Mouse (Mus musculus) spleen, adult 2 months (tissue): Measurements from ENCODE around the gene Clcn6.

Experiments used
- CTCF ChIP-seq: fragments of 200-500 bp; IDR thresholded peaks from 2 replicates; pipeline ENCODE4 v1.5.1; 2011; ENCODE audit warnings: mild to moderate bottlenecking, inconsistent platforms; ENCODE audit not compliant: insufficient read depth, insufficient read length, insufficient replicate concordance; ENCODE audit errors: extremely low read depth
- POLR2A ChIP-seq: fragments of 200-500 bp; IDR thresholded peaks from 2 replicates; pipeline ENCODE4 v1.6.1; 2011; ENCODE audit warnings: low read depth, low read length, inconsistent platforms

DNA sequence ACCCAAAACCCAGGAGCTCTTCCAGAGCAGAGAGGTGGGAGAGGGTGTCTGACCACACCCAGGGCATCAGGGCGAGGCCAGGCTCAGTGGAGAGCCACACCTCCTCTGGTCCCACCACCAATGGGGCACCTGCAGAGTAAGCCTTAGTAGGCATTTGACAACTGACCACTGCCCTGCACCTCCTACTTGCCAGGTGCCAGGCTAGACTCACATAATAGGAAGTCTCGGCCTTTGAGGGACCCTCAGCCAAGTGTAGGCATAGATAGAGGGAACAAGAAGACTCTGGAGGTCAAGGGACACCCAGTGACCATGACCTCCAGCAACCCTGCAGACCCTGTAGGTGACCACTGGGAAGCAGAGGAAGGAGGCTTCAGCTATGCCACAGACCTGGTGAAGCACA is 5.5 kb upstream of the Clcn6 start:
- TF ChIP-seq POLR2A: no peak
- TF ChIP-seq CTCF: no peak
